Mouse (Mus musculus): Measurements from ENCODE around the gene Meis2. TPM values are rescaled to one million over a fixed set of nuclear protein-coding genes. Genes with fewer than 3 reads are reported as not detected.

The Meis2 gene
- 9.0 and 11.7 TPM in 2 replicates for polyA plus RNA-seq (2012; rRNA removed)

DNA sequence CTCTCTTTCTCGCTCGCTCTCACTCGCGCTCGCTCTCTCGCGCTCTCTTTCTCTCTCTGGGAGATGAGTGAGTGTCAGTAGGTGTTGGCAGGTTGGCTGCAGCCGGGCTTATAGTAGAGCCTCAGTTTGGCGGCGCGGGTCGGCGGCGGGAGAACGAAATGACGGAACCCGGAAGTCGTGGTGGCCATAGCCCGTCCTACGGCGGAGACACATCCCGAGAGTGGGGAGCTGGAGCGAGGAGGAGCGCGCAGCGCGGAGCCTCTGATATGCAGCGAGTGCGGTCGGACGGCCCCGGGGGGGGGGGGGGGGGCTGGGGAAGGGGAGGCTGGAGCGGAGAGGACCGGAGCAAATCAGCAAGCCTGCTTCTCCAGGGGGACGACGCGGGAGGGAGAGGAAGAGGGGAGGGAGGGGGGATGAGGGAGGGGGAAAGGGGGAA lies at the start of gene Meis2:
TSS of gene Meis2 (minus strand) at position 270 of the 436 bp plus-strand sequence.

